Mouse (Mus musculus) olfactory bulb, adult 2 months (tissue): ENCODE results near the gene Naxe. TPM values are rescaled to one million over a fixed set of nuclear protein-coding genes. Genes with fewer than 3 reads are reported as not detected.

Experiments
- H3K27ac ChIP-seq: fragments of 200-500 bp; 2 replicates; pipeline ENCODE4 v1.5.1; 2012; ENCODE audit warnings: low read depth, low read length; ENCODE audit not compliant: insufficient read depth
- H3K4me1 ChIP-seq: fragments of 200-500 bp; 2 replicates; pipeline ENCODE4 v1.6.1; 2012; ENCODE audit warnings: low read length; ENCODE audit not compliant: control insufficient read depth, insufficient read depth
- H3K4me3 ChIP-seq: fragments of 200-500 bp; 2 replicates; pipeline ENCODE4 v1.5.1; 2012; ENCODE audit warnings: mild to moderate bottlenecking, low read depth, low read length, moderate library complexity; ENCODE audit not compliant: insufficient read depth
- CTCF ChIP-seq: fragments of 200-500 bp; IDR thresholded peaks from 2 replicates; pipeline ENCODE4 v1.5.1; 2012; ENCODE audit warnings: low read depth, mild to moderate bottlenecking, low read length, moderate library complexity; ENCODE audit not compliant: insufficient read depth
- POLR2A ChIP-seq: fragments of 200-500 bp; IDR thresholded peaks from 2 replicates; pipeline ENCODE4 v1.6.1; 2012; ENCODE audit warnings: mild to moderate bottlenecking, low read depth, low read length, moderate library complexity; ENCODE audit not compliant: insufficient read depth
- WGBS: fragments of 180-500 bp; shearing (Covaris S2); methylation state at CpG from one replicate; pipeline ENCODE4 v1.1.7; 2018; 5-methylcytosine and 5-hydroxymethylcytosine counted together
- polyA plus RNA-seq: library from polyadenylated mRNA; stranded (reverse); fragments of >200 nt; gene quantifications from 2 replicates; pipeline ENCODE4 v1.2.4, GENCODE M21; 2012; ENCODE audit warnings: low replicate concordance; ENCODE audit not compliant: missing spikeins, insufficient read depth, insufficient read length

The Naxe gene
- polyA plus RNA-seq, 1 experiment, result not detected

DNA sequence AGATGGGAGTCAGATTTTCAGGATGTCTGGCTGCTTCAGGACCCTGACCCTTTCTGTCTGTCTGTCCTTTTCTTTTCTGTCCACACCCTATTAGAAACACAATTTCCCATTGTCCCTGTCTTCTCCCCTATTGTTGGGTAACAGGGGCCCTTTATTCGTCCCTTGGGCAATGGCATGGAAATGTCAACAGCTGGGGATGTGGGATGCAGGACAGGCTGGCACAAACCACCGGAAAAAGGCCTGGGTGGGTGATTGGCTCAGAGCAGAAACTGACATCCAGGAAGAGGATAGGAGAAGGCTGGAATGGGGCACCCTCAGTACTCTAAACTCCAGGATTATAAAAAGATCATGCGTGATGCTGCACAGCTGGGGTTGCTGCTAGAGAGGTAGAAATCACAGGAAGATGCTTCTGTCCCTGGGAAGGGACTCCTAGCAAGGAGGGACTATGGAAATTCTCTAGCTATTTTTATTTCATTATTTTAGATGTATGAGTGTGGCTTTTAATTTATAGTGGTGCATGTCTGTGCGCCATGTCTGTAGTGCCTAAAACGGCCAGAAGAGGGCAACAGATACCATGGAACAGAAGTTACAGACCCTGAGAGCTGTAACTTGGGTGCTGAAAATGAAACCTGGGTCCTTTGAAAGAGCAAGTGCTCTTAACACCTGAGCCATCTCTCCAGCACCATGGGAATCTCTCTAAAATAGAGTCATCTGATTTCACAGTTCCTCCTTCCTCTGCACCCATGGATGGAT, 30.7 kb downstream of the Naxe start, which contains the start of gene Hapln2:
Gene Hapln2 (minus strand): TSS at position 150 of the 753 bp plus-strand sequence.
- WGBS, result 61% methylated on average over 5 of the region's 5 CpGs
- TF ChIP-seq CTCF, result no peak
- no peak for TF ChIP-seq POLR2A
- no peak within 1 kb of the TSS for H3K27ac ChIP-seq

DNA sequence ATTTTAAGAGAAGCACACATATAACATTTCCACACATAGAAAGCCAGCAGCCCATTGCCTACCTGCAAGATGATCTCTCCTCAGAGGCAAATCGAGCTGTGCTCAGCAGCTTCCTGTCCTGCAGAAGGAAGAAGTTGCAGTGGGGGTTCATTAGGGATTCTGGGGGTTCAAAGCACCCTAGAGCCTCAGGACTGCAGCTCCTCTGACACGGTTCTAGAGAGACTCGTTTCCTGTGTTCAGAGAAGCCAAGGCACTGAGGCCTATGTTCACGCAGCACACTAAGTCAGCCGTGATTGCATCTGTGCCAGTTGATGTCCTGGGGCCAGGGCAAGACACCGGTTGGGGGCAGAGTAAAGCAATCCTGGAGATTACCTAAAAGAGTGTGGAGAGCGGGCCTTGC, 31.5 kb downstream of the Naxe start:
- WGBS, result 68% methylated on average over 7 of the region's 7 CpGs
- TF ChIP-seq CTCF (no peak), POLR2A (no peak)
- Histone ChIP-seq H3K4me3 (no peak overlapping the region), H3K27ac (no peak overlapping the region), H3K4me1 (peaks cover 21% of the 10 kb centered on the region)

More for the DNA sequence above, 30.7 kb downstream of the Naxe start, which contains the start of gene Hapln2:
- no peak within 1 kb of the TSS for H3K4me3 ChIP-seq
- peaks cover 17% of the 10 kb centered on the region for H3K4me1 ChIP-seq

DNA sequence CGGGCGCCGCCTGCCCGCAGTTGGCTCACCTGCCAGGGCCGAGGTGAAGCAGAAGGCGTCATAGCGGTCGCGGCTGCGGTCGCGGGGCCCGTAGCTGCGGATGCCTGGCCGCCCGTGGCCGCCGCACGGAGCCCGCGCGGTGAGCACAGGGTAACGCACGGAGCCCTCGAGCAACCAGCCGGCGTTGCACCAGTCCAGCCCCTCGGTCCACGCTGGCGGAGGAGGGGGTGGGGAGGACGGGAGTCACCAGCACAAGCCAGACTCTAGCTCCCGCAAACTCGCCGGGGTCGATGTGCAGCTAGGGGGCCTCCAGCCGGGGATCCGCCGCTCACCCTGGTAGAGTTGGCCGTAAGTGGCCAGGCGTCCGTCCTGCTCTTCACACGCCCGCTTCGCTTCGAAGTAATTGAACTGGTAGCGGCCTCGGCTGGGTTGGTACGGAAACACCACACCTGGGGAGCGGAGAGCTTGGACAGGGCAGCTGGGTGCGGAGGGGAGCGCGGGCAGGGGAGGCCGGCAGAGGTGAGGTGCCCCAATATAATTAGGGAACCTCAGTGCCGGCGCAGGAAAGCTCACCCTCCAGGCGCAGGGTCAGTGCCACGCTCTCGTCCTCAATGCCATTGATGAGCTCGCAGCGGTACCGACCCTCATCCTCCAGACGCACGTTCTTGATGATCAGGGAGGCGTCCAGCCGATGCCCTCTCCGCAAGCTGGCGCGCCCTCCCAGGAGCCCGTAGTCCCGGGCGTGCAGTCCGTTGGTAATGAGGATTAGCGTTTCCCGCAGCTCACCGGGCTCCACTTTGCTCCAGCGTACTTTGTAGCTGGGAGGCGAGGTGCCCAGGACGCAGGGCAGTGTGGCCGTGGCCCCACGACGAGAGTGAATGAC, 34.9 kb downstream of the Naxe start:
- WGBS, result 1% methylated on average over 81 of the region's 81 CpGs
- Histone ChIP-seq H3K4me3 (peak overlapping the region; percentile 53), H3K27ac (no peak overlapping the region), H3K4me1 (peaks cover 17% of the 10 kb centered on the region)
- TF ChIP-seq POLR2A (no peak), CTCF (no peak)

DNA sequence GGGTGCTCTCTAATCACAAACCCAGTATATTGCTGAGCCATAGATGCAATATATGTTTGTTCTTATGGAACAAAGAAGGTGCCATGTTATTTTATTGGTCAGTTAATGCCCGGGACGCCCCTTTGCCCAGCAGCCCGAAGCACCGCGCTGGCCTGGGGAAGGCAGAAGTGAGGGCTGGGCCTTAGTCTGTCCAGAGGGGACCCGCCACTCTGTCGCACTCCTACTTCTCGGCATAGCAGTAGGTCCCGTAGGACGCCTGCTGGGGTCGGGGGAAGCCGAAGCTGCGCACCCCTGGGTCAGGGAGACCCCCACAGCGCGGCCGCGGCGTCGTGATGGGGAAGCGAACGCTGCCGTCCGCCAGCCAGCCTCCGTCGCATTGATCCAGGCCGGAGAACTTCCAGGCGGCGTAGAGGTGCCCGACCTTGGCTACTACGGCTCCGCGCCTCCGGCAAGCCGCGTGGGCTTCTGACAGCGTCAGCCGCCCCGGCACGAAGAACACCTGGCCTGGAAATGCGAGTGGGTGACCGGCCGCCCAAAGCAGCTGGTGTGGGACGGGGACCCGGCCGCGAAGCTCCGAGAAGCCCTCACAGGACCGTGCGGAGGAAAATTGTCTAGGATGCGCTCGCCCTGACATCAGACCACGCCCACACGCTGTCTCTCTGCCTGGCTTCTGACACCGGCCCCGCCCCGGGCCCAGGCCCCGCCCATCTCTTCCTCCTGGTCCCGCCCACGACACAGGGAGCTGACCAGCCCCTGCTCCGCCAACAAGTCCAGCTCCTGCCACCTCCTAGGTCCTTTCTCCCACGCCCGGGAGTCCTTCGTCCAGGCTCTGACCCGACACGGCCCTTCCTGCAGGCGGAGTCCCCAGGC, 35.7 kb downstream of the Naxe start:
- peaks cover 17% of the 10 kb centered on the region for H3K4me1 ChIP-seq
- TF ChIP-seq CTCF, result no peak
- no peak for TF ChIP-seq POLR2A
- H3K27ac ChIP-seq, result no peak overlapping the region
- WGBS, result 4% methylated on average over 66 of the region's 66 CpGs
- H3K4me3 ChIP-seq, result peak overlapping the region; percentile 53

DNA sequence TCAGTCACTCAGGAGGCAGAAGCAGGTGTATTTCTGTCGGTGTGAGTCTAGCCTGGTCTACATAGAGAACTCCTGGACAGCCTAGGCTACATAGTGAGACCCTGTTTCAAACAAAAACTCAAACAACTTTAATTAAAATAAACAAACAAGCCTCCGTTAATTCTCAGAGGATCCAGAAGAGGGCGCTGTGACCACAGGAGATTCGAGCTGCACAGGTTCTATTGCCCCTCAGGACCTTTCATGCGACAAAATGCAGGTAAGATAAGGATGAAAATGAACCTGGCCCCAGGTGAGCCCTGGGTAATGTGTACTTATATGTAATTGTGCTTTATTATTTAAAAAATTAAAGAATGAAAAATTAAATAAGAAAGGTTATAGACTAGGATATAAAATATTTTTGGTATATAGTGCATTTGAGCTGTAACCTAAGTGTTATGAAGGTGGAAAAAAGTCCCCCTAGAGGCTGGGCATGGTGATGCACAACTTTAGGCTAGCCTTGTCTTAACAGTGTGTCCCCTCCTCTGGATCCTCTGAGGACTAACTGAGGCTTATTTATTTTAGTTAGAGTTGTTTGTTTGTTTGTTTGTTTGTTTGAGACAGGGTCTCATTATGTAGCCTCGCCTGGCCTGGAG, 47.5 kb downstream of the Naxe start:
- Histone ChIP-seq H3K4me3 (no peak overlapping the region), H3K27ac (no peak overlapping the region), H3K4me1 (no peaks in the 10 kb centered on the region)
- TF ChIP-seq POLR2A (no peak), CTCF (no peak)
- 13% methylated on average over 6 of the region's 6 CpGs for WGBS

Other genes starting within 250 kb of the Naxe start
- not detected in 2 replicates for gene Pear1, start 234.2 kb downstream of the Naxe start, polyA plus RNA-seq
- gene Sh2d2a, start 211.7 kb downstream of the Naxe start, polyA plus RNA-seq, result not detected in 2 replicates
- not detected in 2 replicates for gene Prcc, start 172.9 kb downstream of the Naxe start, polyA plus RNA-seq
- 549 TPM in 1 of 2 replicates, not detected in the other for gene Hdgf, start 152.2 kb downstream of the Naxe start, polyA plus RNA-seq
- gene Mrpl24, start 139.0 kb downstream of the Naxe start, polyA plus RNA-seq, result not detected in 2 replicates
- gene Isg20l2, start 128.2 kb downstream of the Naxe start, polyA plus RNA-seq, result not detected in 2 replicates
- not detected in 2 replicates for gene Rrnad1, start 127.8 kb downstream of the Naxe start, polyA plus RNA-seq
- gene Crabp2, start 109.8 kb downstream of the Naxe start, polyA plus RNA-seq, result not detected in 2 replicates
- not detected in 2 replicates for gene Nes, start 87.4 kb downstream of the Naxe start, polyA plus RNA-seq
- not detected in 2 replicates for gene Bcan, start 58.3 kb downstream of the Naxe start, polyA plus RNA-seq
- not detected in 2 replicates for gene Hapln2, start 30.9 kb downstream of the Naxe start, polyA plus RNA-seq
- not detected in 2 replicates for gene Gpatch4, start 15.4 kb downstream of the Naxe start, polyA plus RNA-seq
- not detected in 2 replicates for gene Ttc24, start 19.8 kb upstream of the Naxe start, polyA plus RNA-seq
- not detected in 2 replicates for gene Iqgap3, start 23.5 kb upstream of the Naxe start, polyA plus RNA-seq
- 460 TPM in 1 of 2 replicates, not detected in the other for gene Mef2d, start 83.9 kb upstream of the Naxe start, polyA plus RNA-seq
- not detected in 2 replicates for gene Rhbg, start 196.2 kb upstream of the Naxe start, polyA plus RNA-seq
- gene Gm38392, start 228.7 kb upstream of the Naxe start, polyA plus RNA-seq, result not detected in 2 replicates
- gene Tsacc, start 238.5 kb upstream of the Naxe start, polyA plus RNA-seq, result not detected in 2 replicates
- gene Cct3, start 238.6 kb upstream of the Naxe start, polyA plus RNA-seq, result 179 TPM in 1 of 2 replicates, not detected in the other